Mouse (Mus musculus) MEL (cell line): ENCODE results near the gene Ptprk.

ENCODE experiments used
- CTCF ChIP-seq, 3 experiments: IDR thresholded peaks in 2 of 3; conservative IDR thresholded peaks in 1 of 3; 2 replicates each; pipeline ENCODE4 v1.5.1; 2011 to 2012; ENCODE audit warnings: low read length in 3 of 3, low read depth in 2 of 3, mild to moderate bottlenecking in 2 of 3, improper control_type of control experiment in 1 of 3, inconsistent platforms in 1 of 3, mixed read lengths in 1 of 3, moderate library complexity in 1 of 3; ENCODE audit not compliant: control insufficient read depth in 1 of 3, insufficient read depth in 1 of 3, poor library complexity in 1 of 3, severe bottlenecking in 1 of 3
- EP300 ChIP-seq, 2 experiments: IDR thresholded peaks; 2 replicates each; pipeline ENCODE4 v1.6.1; 2011; ENCODE audit warnings: improper control_type of control experiment in 2 of 2, low read length in 2 of 2, low read depth in 1 of 2, mild to moderate bottlenecking in 1 of 2
- GATA1 ChIP-seq: IDR thresholded peaks from 2 replicates; pipeline ENCODE4 v1.6.1; 2011; ENCODE audit warnings: low read depth, low read length, improper control_type of control experiment
- HCFC1 ChIP-seq: IDR thresholded peaks from 2 replicates; pipeline ENCODE4 v1.6.1; 2012; ENCODE audit warnings: low read depth, mild to moderate bottlenecking, inconsistent platforms, low read length, improper control_type of control experiment, moderate library complexity
- KAT2A ChIP-seq: conservative IDR thresholded peaks from 2 replicates; pipeline ENCODE4 v1.6.1; 2012; ENCODE audit warnings: low read depth, low read length, improper control_type of control experiment, inconsistent platforms
- MAX ChIP-seq: IDR thresholded peaks from 2 replicates; pipeline ENCODE4 v1.6.1; 2011; ENCODE audit warnings: low read length, improper control_type of control experiment
- MAZ ChIP-seq: IDR thresholded peaks from 2 replicates; pipeline ENCODE4 v1.6.1; 2012; ENCODE audit warnings: low read depth, mild to moderate bottlenecking, inconsistent platforms, low read length, improper control_type of control experiment
- MYB ChIP-seq: IDR thresholded peaks from 2 replicates; pipeline ENCODE4 v1.6.1; 2011; ENCODE audit warnings: mild to moderate bottlenecking, low read depth, low read length, improper control_type of control experiment
- POLR2A ChIP-seq, 2 experiments: IDR thresholded peaks; 2 replicates each; pipeline ENCODE4 v1.6.1; 2011 to 2012; ENCODE audit warnings: low read length in 2 of 2, mild to moderate bottlenecking in 2 of 2, control low read depth in 1 of 2, improper control_type of control experiment in 1 of 2, low read depth in 1 of 2, moderate library complexity in 1 of 2; ENCODE audit not compliant: control insufficient read depth in 1 of 2, insufficient read depth in 1 of 2, poor library complexity in 1 of 2
- RCOR1 ChIP-seq: IDR thresholded peaks from 2 replicates; pipeline ENCODE4 v1.6.1; 2012; ENCODE audit warnings: low read depth, mild to moderate bottlenecking, inconsistent platforms, low read length, improper control_type of control experiment
- TAL1 ChIP-seq: IDR thresholded peaks from 2 replicates; pipeline ENCODE4 v1.6.1; 2012; ENCODE audit warnings: mild to moderate bottlenecking, inconsistent platforms, low read length, moderate library complexity, mixed read lengths
- TCF12 ChIP-seq: IDR thresholded peaks from 2 replicates; pipeline ENCODE4 v1.6.1; 2014; ENCODE audit warnings: low read depth, mild to moderate bottlenecking, inconsistent platforms, low read length, improper control_type of control experiment, moderate library complexity
- USF1 ChIP-seq: IDR thresholded peaks from 2 replicates; pipeline ENCODE4 v1.6.1; 2014; ENCODE audit warnings: low read depth, mild to moderate bottlenecking, inconsistent platforms, low read length, improper control_type of control experiment, moderate library complexity
- ZNF384 ChIP-seq: IDR thresholded peaks from 2 replicates; pipeline ENCODE4 v1.6.1; 2012; ENCODE audit warnings: low read depth, mild to moderate bottlenecking, inconsistent platforms, low read length, improper control_type of control experiment

DNA sequence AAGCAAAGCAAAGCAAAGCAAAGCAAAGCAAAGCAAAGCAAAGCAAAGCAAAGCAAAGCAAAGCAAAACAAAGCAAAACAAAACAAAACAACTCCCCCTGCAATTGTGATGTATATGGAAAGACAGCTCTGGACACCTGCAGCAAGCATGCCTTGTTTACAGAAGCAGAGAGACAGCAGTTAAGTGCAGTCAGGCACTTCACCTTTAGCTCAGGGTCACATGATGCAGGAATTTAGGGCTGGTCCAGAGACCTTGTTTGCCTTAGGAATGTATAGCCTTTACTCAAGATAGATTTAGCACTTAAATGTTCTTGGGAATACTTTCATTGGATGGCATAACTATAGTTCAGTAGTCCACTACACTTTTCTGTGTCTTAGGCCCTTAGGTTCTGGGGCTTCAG is 561.5 kb downstream of the Ptprk start:
- no peak for TF ChIP-seq USF1
- TF ChIP-seq MYB: no peak
- TF ChIP-seq MAX: no peak
- TF ChIP-seq POLR2A (IDR thresholded peaks at IDR 0.05; ENCODE audit: control insufficient read depth in 1 of 2, insufficient read depth in 1 of 2, low read depth in 1 of 2, low read length in 2 of 2, poor library complexity in 1 of 2): no peak
- TF ChIP-seq KAT2A: no peak
- TF ChIP-seq CTCF (IDR thresholded peaks at IDR 0.05 in 2 of 3, conservative IDR thresholded peaks at IDR 0.05 in 1 of 3; ENCODE audit: control insufficient read depth in 1 of 3, insufficient read depth in 1 of 3, low read depth in 2 of 3, low read length in 3 of 3, poor library complexity in 1 of 3, severe bottlenecking in 1 of 3): no peak
- TF ChIP-seq TCF12: no peak
- TF ChIP-seq EP300 (IDR thresholded peaks at IDR 0.05; ENCODE audit: low read depth in 1 of 2, low read length in 2 of 2): no peak
- TF ChIP-seq RCOR1: no peak
- TF ChIP-seq TAL1: no peak
- no peak for TF ChIP-seq HCFC1
- no peak for TF ChIP-seq GATA1
- no peak for TF ChIP-seq MAZ
- no peak for TF ChIP-seq ZNF384
